Mouse (Mus musculus): ENCODE measurements around the gene Herc3. TPM values are rescaled to one million over a fixed set of nuclear protein-coding genes. Genes with fewer than 3 reads are reported as not detected.

The Herc3 gene
- polyA plus RNA-seq, 1 experiment from 2014 or later, result 24.9 TPM

GRCm38 (mm10) chr6:58834470-58834869 lies 3.2 kb downstream of the Herc3 start:
- no peak for ATAC-seq
- Histone ChIP-seq H3K27me3 (replicated peaks; ENCODE audit: control insufficient read depth, insufficient read depth, low read length) (no peaks in the 10 kb centered on the region), H3K9me3 (ENCODE audit: control insufficient read depth, low read length) (no peaks in the 10 kb centered on the region), H3K4me2 (ENCODE audit: low read length) (no peak overlapping the region), H3K27ac (ENCODE audit: low read length) (no peak overlapping the region), H3K4me1 (replicated peaks; ENCODE audit: control insufficient read depth, insufficient read depth, low read length) (peaks cover 41% of the 10 kb centered on the region), H3K9ac (replicated peaks; ENCODE audit: low read depth, low read length) (no peak overlapping the region), H3K36me3 (ENCODE audit: control insufficient read depth, insufficient read depth) (no peaks in the 10 kb centered on the region), H3K4me3 (replicated peaks; ENCODE audit: low read length) (no peak overlapping the region)
- 87% methylated on average over 7 of the region's 7 CpGs for WGBS

DNA sequence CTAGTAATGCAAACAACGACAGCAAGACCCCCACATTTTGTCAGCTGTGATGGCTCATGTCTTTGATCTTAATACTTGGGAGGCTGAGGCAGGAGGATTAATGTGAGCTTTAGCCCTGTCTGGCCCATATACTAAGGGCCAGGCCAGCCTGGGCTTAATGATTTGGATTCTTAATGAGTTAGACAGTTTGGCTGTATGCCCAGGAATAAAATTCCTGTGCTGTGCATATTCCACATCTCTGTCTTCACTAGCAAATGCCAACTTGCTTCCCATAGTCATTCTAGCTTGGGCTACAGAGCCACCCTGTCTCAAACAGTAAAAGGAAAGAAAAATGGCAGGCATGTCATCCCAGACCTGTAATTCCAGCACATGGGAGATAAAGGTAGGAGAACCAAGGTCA lies 4.3 kb downstream of the Herc3 start:
- H3K4me3 ChIP-seq (replicated peaks; ENCODE audit: low read length), result no peak overlapping the region
- no peak overlapping the region for H3K9ac ChIP-seq (replicated peaks; ENCODE audit: low read depth, low read length)
- WGBS, result 61% methylated on average over 1 of the region's 1 CpGs
- H3K27me3 ChIP-seq (replicated peaks; ENCODE audit: control insufficient read depth, insufficient read depth, low read length), result no peaks in the 10 kb centered on the region
- peaks cover 41% of the 10 kb centered on the region for H3K4me1 ChIP-seq (replicated peaks; ENCODE audit: control insufficient read depth, insufficient read depth, low read length)
- no peak overlapping the region for H3K27ac ChIP-seq (ENCODE audit: low read length)
- H3K4me2 ChIP-seq (ENCODE audit: low read length), result no peak overlapping the region
- H3K36me3 ChIP-seq (ENCODE audit: control insufficient read depth, insufficient read depth), result no peaks in the 10 kb centered on the region
- no peaks in the 10 kb centered on the region for H3K9me3 ChIP-seq (ENCODE audit: control insufficient read depth, low read length)
- ATAC-seq, result no peak

DNA sequence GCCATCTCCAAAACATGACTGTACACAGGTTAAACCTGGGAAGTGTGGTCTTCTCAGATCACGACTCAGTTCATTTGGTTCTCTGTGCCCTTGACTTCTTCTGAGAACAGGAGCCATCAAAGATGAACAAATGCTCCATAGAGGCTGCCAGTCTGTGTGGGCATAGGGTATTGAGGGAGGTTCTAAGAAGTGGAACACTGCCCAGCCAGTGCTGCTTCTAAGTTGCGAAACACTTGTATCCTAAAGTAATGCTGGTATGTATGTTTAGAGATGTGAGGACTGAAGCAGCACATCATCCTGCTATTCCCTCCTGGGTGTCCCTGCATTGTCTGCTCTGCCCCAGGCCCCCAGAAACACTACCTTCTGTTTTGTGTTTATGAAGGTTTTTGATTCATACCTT lies 5.2 kb downstream of the Herc3 start:
- ATAC-seq, result no peak
- WGBS, result 72% methylated on average over 2 of the region's 2 CpGs

GRCm38 (mm10) chr6:58837917-58838316 lies 6.7 kb downstream of the Herc3 start:
- Histone ChIP-seq H3K9me3 (ENCODE audit: control insufficient read depth, low read length) (no peaks in the 10 kb centered on the region), H3K36me3 (ENCODE audit: control insufficient read depth, insufficient read depth) (no peaks in the 10 kb centered on the region), H3K9ac (replicated peaks; ENCODE audit: low read depth, low read length) (no peak overlapping the region), H3K4me3 (replicated peaks; ENCODE audit: low read length) (no peak overlapping the region), H3K4me2 (ENCODE audit: low read length) (no peak overlapping the region), H3K27me3 (replicated peaks; ENCODE audit: control insufficient read depth, insufficient read depth, low read length) (no peaks in the 10 kb centered on the region), H3K4me1 (replicated peaks; ENCODE audit: control insufficient read depth, insufficient read depth, low read length) (peaks cover 27% of the 10 kb centered on the region), H3K27ac (ENCODE audit: low read length) (peak overlapping the region; percentile 61)
- WGBS, result 5% methylated on average over 1 of the region's 1 CpGs
- peak; percentile 87 for ATAC-seq

More for the DNA sequence above, 5.2 kb downstream of the Herc3 start:
- no peak overlapping the region for H3K27ac ChIP-seq (ENCODE audit: low read length)
- H3K4me1 ChIP-seq (replicated peaks; ENCODE audit: control insufficient read depth, insufficient read depth, low read length), result peaks cover 37% of the 10 kb centered on the region
- no peak overlapping the region for H3K4me2 ChIP-seq (ENCODE audit: low read length)
- no peaks in the 10 kb centered on the region for H3K27me3 ChIP-seq (replicated peaks; ENCODE audit: control insufficient read depth, insufficient read depth, low read length)
- H3K9ac ChIP-seq (replicated peaks; ENCODE audit: low read depth, low read length), result no peak overlapping the region
- no peaks in the 10 kb centered on the region for H3K36me3 ChIP-seq (ENCODE audit: control insufficient read depth, insufficient read depth)
- H3K9me3 ChIP-seq (ENCODE audit: control insufficient read depth, low read length), result no peaks in the 10 kb centered on the region
- H3K4me3 ChIP-seq (replicated peaks; ENCODE audit: low read length), result no peak overlapping the region

GRCm38 (mm10) chr6:58841208-58841607 lies 9.9 kb downstream of the Herc3 start:
- H3K36me3 ChIP-seq (ENCODE audit: control insufficient read depth, insufficient read depth), result no peaks in the 10 kb centered on the region
- no peaks in the 10 kb centered on the region for H3K9me3 ChIP-seq (ENCODE audit: control insufficient read depth, low read length)
- no peak overlapping the region for H3K4me2 ChIP-seq (ENCODE audit: low read length)
- no peak overlapping the region for H3K27ac ChIP-seq (ENCODE audit: low read length)
- ATAC-seq, result no peak
- peaks cover 14% of the 10 kb centered on the region for H3K4me1 ChIP-seq (replicated peaks; ENCODE audit: control insufficient read depth, insufficient read depth, low read length)
- no peak overlapping the region for H3K9ac ChIP-seq (replicated peaks; ENCODE audit: low read depth, low read length)
- WGBS, result 56% methylated on average over 2 of the region's 2 CpGs
- no peak overlapping the region for H3K4me3 ChIP-seq (replicated peaks; ENCODE audit: low read length)
- H3K27me3 ChIP-seq (replicated peaks; ENCODE audit: control insufficient read depth, insufficient read depth, low read length), result no peaks in the 10 kb centered on the region

DNA sequence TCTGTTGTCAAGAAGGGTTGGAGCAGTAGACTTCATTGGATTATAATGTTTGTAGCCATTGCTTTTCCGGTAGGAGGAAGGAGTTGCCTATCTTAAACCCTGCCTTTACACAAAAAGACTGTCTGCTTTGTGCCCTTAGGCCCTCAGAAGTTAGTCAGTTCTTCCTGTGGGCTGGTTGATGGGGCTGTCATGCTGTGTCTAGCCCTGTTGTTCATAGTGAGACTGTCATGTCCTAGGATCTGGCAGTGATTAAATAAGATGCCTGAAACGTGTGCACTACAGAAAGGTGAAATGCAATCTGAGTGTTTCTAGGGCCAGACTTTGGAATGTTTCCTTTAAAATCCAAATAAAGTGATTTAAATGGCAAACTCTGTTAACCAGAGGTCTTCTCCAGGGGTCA lies 10.9 kb downstream of the Herc3 start:
- H3K36me3 ChIP-seq (ENCODE audit: control insufficient read depth, insufficient read depth), result no peaks in the 10 kb centered on the region
- no peak overlapping the region for H3K4me3 ChIP-seq (replicated peaks; ENCODE audit: low read length)
- H3K9ac ChIP-seq (replicated peaks; ENCODE audit: low read depth, low read length), result no peak overlapping the region
- no peaks in the 10 kb centered on the region for H3K9me3 ChIP-seq (ENCODE audit: control insufficient read depth, low read length)
- no peak overlapping the region for H3K27ac ChIP-seq (ENCODE audit: low read length)
- ATAC-seq, result no peak
- H3K27me3 ChIP-seq (replicated peaks; ENCODE audit: control insufficient read depth, insufficient read depth, low read length), result no peaks in the 10 kb centered on the region
- H3K4me1 ChIP-seq (replicated peaks; ENCODE audit: control insufficient read depth, insufficient read depth, low read length), result peaks cover 14% of the 10 kb centered on the region
- H3K4me2 ChIP-seq (ENCODE audit: low read length), result no peak overlapping the region
- WGBS, result 63% methylated on average over 2 of the region's 2 CpGs

DNA sequence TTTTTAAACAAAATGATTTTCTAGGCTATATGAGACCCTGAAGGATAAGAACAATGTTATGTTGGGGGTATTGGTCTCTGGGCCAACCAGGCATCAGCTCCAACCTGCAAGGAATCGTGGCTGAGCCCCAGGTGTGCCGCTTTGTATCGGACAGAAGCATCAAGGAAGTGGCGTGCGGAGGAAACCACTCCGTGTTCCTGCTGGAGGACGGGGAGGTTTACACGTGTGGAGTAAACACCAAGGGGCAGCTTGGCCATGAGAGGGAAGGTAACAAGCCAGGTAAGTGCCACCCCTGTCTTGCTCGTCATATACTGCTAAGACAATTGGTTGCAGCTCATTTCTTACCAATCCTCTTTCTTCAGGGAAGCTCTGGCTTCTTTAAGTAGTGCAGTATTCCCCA lies 12.3 kb downstream of the Herc3 start:
- Histone ChIP-seq H3K4me2 (ENCODE audit: low read length) (no peak overlapping the region), H3K27ac (ENCODE audit: low read length) (no peak overlapping the region), H3K36me3 (ENCODE audit: control insufficient read depth, insufficient read depth) (no peaks in the 10 kb centered on the region), H3K4me1 (replicated peaks; ENCODE audit: control insufficient read depth, insufficient read depth, low read length) (peaks cover 4% of the 10 kb centered on the region), H3K4me3 (replicated peaks; ENCODE audit: low read length) (no peak overlapping the region), H3K9ac (replicated peaks; ENCODE audit: low read depth, low read length) (no peak overlapping the region), H3K27me3 (replicated peaks; ENCODE audit: control insufficient read depth, insufficient read depth, low read length) (no peaks in the 10 kb centered on the region), H3K9me3 (ENCODE audit: control insufficient read depth, low read length) (no peaks in the 10 kb centered on the region)
- 87% methylated on average over 9 of the region's 9 CpGs for WGBS
- ATAC-seq, result 0 out of 2 replicates have a peak, but pooled peaks have one; percentile 18

DNA sequence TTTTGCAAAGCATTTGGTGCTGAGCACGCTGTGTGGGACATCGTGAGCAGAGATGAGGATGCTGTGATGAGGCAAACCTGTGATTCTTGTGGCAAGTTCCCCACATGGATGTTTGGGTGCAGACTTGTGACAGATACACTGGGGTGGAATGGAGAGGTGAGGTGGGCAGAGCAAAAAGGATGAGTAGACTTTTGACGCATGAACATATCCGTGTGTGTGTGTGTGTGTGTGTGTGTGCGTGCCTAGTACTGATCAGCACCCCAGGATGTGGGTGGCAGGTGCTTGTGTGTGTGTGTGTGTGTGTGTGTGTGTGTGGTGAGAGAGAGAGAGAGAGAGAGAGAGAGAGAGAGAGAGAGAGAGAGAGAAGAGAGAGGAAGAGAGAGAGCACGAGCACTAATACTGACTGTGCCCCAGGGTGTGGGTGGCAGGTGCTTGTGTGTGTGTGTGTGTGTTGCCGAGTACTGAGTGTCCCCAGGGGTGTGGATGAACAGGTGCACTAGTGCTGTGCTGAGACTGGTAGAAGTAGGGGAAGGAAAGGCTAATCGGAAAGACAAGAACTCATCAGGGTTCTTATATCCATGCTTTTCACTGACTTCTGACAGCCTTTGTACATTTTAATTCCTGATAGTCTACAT lies 13.0 kb downstream of the Herc3 start:
- H3K27me3 ChIP-seq (replicated peaks; ENCODE audit: control insufficient read depth, insufficient read depth, low read length), result no peaks in the 10 kb centered on the region
- ATAC-seq, result no peak
- H3K4me1 ChIP-seq (replicated peaks; ENCODE audit: control insufficient read depth, insufficient read depth, low read length), result no peaks in the 10 kb centered on the region
- H3K4me2 ChIP-seq (ENCODE audit: low read length), result no peak overlapping the region
- H3K9ac ChIP-seq (replicated peaks; ENCODE audit: low read depth, low read length), result no peak overlapping the region
- H3K9me3 ChIP-seq (ENCODE audit: control insufficient read depth, low read length), result no peaks in the 10 kb centered on the region
- H3K27ac ChIP-seq (ENCODE audit: low read length), result no peak overlapping the region
- 91% methylated on average over 8 of the region's 8 CpGs for WGBS
- no peak overlapping the region for H3K4me3 ChIP-seq (replicated peaks; ENCODE audit: low read length)
- no peaks in the 10 kb centered on the region for H3K36me3 ChIP-seq (ENCODE audit: control insufficient read depth, insufficient read depth)

- Histone ChIP-seq H3K9ac (replicated peaks; ENCODE audit: low read depth, low read length) (no peak overlapping the region), H3K27ac (ENCODE audit: low read length) (no peak overlapping the region)
- WGBS, result 92% methylated on average over 9 of the region's 9 CpGs
Observed at GRCm38 (mm10) chr6:58846850-58847692, 15.8 kb downstream of the Herc3 start.

More at GRCm38 (mm10) chr6:58846850-58847692, 15.8 kb downstream of the Herc3 start:
- Histone ChIP-seq H3K4me2 (ENCODE audit: low read length) (no peak overlapping the region), H3K4me3 (replicated peaks; ENCODE audit: low read length) (no peak overlapping the region), H3K36me3 (ENCODE audit: control insufficient read depth, insufficient read depth) (no peaks in the 10 kb centered on the region), H3K9me3 (ENCODE audit: control insufficient read depth, low read length) (no peaks in the 10 kb centered on the region), H3K4me1 (replicated peaks; ENCODE audit: control insufficient read depth, insufficient read depth, low read length) (peaks cover 4% of the 10 kb centered on the region), H3K27me3 (replicated peaks; ENCODE audit: control insufficient read depth, insufficient read depth, low read length) (no peaks in the 10 kb centered on the region)
- no peak for ATAC-seq

Data from forebrain, embryonic 16.5 days (tissue).